Mouse (Mus musculus) kidney, postnatal 25 days (tissue): ENCODE measurements around the gene Gabpb1.

Experiments used
- DNase-seq, 2 experiments: peaks; one replicate each; pipeline ENCODE4 v3.0.0; 2021; ENCODE audit warnings: mixed read lengths in 2 of 2

Gene Gabpb1

DNA sequence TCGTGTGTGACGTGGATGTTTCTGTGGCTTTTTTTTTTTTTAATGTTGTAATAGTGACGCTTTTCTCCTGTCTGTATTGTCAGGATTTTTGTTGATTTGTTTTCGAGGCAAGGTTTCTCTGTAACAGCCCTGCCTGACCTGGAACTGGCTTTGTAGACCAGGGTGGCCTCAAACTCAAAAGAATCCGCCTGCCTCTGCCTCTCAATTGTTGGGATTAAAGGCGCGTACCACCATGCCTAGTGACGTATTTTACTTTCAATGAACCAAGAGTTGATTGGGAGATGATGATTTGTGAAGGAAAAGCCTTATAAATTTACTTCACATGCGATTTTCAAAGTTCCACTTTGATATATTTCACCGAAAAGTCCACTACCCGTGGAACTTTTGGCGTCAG, at the start of gene Gabpb1:
TSS of gene Gabpb1 (minus strand) at position 216 of the 394 bp plus-strand sequence.
- DNase-seq = no peak

DNA sequence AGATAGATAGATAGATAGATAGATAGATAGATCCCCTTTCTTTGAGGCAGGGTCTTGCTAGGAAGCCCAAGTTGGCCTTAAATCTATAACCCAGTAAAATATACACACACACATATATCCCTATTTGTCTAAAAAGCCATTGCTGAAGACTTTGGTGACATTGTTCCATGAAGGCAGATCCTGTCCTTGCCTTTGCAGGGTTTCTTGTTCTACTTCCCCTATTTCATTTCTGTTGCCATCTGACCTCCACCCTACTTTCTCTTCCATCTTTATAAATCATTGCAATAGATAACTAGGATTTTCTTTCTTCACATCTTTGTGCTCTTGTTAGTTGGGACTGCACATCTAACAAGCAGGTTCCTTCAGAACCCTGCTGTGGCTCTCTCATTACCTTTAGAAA, 36.8 kb upstream of the Gabpb1 start:
- no peak for DNase-seq

DNA sequence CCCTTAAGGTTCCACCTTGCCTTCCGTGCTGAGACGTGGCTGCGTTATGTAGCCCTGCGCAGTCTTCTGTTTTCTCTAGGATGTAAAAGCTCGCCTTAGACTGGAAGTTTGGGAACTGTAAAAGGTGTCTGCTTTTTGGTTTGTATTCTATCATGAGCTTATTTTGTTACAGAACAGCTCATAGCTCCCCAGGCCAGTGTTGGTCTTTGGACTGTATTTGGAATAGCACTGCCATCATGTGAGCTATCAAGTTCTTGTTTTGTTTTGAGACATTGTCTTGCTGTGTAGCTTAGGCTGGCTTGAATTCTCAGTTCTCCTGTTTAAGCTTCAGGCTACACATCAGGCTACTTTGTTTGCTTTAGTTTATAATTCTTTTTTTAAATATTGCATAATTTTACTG, 36.4 kb upstream of the Gabpb1 start:
- DNase-seq = peak in 1 of 2 experiments; percentile 22

DNA sequence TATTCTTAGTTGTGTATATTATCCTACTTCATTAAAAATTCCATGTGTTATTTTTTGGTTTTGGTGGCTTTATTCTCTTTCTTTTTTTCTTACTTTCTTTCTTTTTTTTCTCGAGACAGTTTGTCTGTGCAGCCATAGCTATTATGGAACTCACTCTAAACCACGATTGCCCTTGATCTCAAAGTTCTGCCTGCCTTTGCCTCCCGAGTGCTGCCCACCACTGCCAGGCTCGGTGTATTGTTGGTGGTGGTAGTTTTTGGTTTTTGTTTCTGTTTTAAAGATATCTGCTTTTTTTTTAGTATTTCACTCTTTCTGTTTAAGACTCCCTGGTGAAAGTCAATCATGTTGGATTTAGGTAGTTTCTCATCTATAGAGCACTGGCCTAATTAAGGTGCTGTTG, 32.2 kb upstream of the Gabpb1 start:
- DNase-seq = no peak

DNA sequence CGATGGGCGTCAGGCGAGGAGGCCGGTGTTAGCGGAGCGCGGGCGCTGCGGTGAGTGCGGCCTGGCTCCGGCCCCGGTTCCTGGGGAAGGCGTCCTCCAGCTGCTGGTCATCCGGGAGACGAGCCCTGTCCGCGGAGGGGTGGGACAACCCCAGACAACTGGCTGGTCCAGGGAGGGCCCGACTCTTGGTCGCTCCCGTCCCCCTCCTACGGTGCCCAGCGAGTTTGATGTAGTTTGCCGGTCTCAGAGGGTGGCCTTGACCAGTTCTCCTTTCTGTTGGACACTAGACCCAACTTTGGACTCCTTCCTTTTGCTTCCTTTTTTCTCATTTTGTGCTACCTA, 31.3 kb upstream of the Gabpb1 start:
- DNase-seq = no peak

DNA sequence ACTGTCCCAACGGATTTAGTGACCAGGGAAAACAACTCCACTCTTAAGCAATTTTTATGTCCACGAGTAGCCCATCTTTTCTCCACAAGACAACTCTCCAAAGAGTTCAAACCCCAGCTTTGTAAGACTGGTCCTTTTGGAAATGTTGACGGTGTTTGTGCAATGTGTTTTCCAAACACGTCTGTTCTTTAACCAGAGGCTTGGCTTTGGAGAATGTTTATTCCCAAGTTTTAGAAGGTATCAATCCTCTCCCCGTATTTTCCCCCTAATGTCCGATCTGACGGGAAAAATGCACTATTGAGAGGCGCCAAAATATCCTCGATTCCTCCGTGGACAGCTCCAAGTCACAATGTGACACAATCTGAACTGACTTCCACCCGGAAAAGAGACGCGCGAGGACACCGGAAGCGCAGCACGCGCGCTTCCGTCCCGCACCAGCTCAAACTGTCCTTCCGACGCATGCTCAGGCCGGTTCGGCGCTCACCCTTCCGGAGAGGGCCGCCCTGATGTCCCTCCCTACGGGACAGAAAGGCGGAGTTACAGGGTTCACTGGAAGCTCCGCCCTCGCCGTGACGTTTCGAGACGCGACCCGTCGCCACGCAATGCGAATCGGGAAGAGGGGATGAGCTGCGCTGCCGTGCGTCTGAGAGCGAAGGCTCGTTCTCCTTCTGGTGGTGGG, 30.8 kb upstream of the Gabpb1 start, which contains the start of gene Usp8:
TSS of gene Usp8 (plus strand) at position 570 of the 679 bp plus-strand sequence.
- DNase-seq = peak; percentile 98

DNA sequence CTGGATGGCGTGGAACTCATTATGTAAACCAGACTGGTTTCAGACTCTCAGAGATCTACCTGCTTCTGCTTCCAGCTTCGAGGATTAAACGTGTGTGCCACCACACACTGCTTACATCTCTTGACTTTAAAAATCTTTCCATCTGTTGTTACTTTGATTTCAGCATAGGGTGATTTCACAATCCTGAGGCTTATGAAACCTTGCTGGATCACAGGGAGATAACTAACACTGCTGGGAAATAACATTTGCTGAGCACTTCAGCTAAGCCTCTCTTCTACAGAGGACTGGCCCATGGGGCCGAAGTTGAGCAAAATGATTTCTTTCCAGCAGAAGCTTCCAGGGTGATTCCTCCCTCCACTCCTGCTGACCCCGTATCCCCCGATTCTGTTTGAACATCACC, 19.1 kb upstream of the Gabpb1 start:
- DNase-seq = no peak

DNA sequence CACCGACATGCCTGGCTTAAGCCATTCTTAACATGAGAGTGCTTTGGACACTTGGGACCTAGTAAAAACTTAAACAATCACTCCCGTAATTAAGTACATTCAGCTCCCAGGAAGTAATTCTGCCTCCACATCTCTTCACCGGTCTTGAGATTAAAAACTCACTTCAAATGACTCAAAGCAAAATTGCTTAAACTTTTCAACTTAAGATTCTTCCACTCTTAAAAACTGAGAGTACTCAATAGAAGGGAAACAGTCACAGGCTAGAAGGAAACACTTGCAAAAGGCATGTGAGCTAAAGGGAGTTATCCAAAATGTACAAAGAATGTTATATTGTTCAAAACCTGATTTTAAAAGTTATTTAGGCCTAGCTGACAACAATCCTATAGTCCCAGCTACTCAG, 15.2 kb upstream of the Gabpb1 start:
- DNase-seq = no peak

DNA sequence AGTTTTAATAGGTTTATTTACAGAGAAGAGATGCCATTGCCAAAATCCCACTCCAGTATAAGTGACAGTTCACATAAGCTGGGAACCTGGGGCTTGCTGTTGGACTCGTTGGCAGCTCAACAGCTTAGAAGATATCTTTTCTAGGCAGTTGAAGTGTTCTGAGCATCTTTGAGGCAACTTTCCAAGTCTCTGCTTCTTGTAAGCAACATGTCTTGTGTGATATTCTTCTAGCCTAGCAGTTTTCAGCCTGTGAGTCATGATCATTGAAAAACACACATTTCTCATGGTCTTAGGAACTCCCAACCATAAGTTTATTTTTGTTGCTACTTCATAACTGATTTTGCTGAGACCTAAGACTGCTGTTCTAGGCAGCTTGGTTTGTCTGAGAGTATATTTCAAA, 6.8 kb upstream of the Gabpb1 start:
- DNase-seq = no peak

DNA sequence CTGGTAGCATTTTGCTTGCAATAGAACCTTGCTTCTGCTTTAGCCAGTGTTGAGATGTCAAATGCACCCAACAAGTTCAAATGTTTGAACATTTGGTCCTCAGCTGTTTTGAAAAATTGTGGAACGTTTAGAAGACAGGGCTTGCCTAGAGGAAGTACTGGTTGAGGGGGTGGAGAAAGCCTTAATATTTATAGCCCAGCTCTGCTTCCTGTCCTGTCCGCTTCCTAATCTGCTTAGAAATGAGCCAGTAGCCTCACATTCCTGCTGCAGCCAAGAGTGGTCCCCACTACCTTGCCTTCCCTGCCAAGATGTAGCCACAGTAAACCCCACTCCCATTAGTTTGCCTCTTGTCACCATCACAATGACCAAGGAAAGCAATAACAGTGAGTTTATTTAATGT, 6.2 kb upstream of the Gabpb1 start:
- DNase-seq = peak in 1 of 2 experiments; percentile 38

DNA sequence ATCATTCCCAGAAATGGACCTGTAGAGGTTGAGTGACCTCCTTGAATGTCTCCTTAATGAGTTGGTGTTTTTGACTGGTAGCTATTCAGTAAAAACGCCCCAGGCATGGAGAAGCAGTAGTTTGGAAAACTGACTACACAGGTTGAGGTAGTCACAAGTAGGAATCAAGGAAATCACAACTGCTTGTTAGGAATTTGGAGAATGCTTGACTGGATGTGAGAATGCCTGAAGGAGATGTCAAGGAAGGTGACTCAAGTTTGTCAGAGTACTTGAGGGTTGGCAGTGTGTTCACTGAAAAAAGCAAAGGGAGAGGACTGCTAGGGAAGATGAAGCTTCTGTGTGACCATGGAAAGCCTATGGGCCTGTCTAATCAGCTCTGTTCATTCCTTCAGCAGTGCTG, 1.2 kb upstream of the Gabpb1 start:
- DNase-seq = no peak

DNA sequence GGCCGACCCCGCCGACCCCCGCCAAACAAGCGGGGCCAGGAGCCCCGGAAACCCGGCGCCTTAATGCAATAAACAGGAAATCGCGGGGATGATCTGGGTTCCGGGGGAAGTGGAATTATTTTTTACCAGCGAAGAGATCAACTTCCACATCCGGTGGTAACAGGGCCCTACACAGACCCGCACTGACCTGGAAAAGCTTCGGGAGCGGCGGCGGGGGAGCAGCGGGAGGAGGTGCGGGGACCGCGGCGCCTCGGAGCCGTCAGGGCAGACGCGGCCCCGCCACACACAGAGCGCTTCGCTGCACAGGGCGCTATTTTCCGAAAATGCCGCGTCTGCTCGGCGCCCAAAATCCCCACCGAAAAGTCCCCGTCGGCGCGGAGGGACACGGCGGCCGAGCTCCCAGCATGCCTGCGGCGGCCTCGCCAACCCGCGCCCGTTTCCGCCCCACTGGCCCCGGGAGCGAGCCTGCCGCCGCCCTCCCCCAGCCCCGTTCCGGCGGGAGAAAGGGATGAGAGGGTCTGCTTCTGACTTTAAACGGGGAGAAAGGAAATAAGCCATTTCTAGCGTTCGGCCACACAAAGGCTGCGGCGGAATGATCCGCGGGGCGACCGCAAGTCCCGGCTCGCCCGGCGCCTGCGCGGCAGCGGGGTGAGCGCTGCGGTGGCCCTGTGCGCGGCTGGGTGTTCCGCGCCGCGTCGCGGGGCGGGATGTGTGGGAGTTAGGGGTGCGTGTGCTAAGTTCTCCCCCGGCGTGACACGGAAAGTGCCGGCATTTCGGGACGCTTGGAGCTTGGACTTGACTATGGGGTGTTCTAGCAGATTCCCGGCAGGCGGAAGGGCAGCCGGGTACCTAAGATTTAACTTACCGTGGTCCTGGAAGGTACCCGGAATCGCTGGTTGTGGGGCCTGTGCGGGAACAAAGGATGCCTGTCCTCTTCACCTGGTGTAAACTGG, 692 bp downstream of the Gabpb1 start:
- peak; percentile 79 to 93 for DNase-seq

DNA sequence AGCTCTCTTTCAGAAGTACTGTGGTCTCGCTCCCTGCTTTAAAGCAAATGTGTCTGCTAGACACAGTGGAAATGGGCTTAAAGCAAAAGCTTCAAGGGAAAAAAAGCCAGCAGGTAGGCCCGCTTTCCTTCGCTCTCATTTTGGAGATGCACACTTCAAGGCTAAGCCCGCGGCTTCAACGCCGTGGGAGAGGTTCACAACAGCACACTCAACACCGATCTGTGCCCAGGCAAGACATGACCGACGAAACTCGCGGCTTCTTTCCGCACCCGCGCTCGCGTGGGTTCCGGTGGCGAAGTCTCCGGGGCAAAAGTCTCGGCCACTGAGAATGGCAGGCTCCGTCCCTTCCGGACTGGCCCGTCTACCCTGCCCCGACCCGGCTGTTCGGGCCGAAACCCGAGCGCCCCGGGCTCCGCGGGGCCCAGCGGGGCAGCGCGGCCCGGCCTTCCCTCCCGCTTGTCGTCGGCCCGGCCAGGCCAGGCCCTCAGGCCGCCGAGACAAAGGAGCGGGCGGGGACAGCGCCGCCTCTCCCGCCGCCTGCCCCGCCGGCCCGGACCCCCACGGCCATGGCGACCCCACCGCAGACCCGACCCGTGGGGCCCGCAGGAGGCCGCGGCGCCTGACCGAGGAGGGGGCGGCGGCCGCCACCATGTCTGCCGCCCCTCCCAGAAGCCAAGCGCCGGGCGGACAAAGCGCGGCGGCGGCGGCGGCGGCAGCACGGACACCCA, 1.5 kb downstream of the Gabpb1 start:
- DNase-seq = peak; percentile 52 to 71

DNA sequence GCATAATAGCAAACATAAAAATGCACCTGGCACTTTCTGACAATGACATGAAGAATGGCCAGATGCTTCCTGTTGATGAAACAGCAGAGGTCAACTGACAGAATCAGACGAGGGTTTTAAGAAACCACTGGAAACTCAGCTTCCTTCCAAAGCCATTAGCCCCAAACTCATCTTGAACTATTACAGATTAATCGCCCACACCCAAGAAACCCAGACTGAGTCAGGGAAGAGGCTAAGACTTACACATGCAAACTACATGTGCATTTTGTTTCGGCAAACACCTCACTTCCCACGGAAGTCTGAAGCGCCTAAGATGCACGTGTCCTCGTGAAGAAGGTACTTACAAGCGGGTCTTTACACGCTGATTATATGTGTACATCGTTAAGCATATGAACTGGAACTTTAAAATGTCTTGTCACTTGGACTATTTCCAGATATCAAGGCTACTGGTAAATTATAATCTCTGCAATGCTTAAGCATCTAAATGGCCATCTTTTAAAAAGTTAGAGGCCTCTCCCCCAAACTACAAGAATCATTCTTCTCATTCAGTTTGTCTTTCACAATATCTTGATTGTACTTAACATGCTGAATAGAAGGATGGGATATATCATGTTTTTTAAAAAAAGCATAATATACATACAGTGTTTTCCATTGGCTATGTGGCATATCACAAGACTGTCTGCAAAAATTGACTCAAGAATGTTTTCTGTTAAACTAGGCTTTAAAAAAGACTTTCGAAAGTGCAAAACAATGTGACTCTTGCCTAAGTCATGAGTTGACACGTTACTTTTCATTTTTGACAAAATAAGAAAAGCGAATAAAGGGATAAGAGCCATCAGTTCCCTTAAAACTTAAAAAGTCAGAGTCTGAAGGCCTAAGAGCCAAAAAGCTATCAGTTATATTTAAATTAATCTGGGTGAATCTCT, 2.6 kb downstream of the Gabpb1 start:
- no peak for DNase-seq

DNA sequence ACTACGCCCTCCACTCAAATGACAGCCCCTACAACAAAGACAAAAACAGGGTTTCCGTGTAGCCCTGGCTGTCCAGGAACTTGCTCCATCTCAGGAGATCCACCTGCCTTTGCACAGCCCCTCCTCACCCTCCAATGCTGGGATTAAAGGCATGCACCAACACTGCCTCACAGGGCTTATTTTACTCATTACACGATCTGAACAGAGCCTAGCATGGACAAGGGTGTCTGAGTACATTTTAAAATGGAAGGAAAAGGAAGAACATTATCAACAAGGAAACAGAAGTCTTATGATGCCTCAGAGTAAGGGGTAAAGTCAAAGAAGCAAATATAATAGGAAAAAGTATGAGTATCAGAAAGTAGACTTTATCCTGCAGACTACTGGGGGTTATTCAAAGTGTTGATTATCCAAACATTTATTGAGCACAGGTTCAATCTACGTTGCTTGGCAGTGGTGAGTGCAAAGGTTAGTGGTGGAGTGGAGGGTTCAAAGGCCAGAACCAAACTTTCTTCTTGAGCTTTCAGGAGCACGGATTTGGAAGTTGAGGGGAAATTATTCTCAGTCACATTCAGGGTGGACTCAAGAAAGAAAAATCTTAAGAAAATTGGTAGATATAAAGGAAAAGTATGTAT, 7.4 kb downstream of the Gabpb1 start:
- peak; percentile 40 to 51 for DNase-seq

DNA sequence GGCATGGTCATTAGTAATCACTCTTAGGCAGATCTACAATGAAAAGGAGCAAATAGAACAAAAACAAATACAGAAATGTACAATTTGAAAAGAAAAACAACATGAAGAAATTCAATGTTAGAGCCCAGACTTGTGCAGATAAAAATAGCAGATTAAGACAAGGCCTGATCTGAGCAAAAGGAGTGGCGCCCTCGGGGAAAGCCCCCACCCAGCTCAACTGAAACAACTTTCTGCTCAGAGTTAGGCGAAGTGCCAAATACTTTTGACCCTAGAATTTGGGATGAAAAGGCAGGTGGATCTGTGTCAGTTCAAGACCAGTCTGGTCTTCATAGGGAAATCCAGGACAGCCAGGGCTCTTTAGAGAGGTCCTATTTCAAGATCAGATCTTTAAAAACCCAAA, 10.2 kb downstream of the Gabpb1 start:
- DNase-seq = no peak

DNA sequence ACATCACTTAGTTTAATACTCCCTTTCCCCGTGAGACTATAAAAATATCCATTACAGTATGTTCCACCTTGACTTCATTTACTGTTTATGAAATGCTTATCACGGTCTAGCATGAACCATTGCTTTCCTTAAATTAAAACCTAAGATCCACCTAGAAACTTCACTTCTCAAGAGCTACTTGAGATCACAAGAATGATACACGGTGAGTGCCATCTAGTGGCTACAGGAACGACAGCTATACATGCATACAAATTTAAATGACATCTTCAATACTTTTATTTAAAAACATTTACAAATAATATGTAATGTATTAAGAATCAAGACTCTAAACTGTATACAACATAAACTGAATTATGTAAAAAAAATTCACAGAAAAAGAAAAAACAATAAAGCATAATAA, 12.7 kb downstream of the Gabpb1 start:
- peak; percentile 49 to 73 for DNase-seq

DNA sequence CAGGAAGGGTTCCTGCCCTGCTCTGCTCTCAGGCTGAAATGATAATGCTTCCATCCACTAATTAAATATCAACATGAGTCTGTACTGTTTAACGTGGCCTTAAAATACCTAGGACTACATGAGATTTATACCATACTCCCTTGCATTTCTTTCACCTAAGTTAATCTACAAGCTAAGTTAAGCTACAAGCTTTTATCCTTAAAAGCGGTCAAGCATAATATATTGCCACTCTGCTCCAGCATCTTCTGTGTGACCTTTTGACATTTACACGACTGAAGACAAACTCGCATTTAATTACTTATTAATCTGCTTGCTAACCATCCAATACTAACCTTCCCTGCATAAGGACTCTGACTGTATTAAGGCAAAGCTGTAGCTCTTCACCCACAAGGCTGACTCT, 23.2 kb downstream of the Gabpb1 start:
- DNase-seq = no peak

DNA sequence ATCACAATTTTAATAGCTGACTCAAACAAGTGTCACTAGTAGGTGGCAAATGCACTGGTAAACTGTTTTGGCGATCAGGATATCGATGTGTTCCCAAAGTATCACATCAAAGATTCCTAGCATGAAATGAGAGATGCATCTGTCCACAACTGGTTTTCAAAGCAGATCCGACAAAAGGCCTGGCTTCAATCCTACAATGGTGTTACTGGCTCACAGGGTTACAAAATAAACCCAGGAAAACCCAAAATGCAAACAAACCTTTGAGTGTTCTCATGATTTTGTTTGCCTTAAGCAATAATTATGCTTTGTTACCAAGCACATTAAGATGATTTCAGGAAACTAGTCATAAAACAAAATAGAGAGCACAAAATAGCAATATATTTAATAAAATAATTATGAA, 28.4 kb downstream of the Gabpb1 start:
- no peak for DNase-seq

DNA sequence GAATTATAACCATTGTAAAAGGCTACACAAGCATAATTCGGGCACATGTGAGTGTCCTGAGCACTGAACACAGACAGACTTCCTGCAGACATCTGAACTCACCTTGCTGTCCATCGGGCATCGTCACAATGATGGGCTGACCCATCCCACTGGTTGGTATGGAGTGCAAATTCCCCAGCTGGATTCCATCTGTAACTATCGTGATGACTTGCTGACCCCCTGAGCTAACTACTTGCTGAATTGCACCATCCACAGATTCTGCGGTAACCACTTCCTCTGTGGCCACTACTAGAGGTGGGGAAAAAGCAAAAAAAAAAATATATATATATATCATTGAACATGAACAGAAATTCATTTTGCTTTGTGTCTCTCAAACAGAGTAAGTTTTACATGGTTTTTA, 29.7 kb downstream of the Gabpb1 start:
- DNase-seq = no peak

DNA sequence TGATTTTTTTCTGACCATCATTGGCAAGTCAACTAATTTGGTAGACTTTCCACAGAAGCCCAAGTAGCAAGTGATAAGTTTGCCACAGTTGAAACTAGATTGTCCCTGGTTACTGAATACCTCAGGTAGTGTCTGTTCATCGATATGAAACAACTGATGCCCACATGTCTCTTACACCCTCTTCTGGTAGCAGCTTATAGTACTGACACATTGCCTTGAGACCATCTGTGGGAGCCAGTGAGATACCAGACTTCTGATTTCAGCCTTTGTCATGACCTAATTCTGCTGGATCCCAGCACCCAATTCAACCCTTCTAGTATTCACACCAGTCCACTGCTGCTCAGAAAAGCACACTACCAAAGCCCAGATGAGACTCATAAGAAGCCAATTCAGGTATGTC, 31.4 kb downstream of the Gabpb1 start:
- DNase-seq = no peak

DNA sequence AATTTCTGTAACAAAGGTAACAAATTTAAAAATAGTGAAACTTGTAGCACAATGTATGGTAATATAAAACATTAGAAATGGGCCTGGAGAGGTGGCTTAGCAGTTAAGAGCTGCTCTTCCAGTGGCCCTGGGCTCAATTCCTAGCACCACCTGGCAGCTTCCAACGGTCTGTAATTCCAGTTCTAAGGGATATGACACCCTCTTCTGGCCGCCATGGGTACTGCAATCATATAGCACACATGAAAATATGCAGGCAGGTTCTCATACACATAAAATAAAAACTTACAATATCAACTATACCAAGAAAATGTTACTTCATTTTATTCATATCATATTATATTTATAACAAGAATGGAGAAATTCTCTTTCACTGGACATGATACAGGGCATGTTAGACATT, 35.8 kb downstream of the Gabpb1 start:
- no peak for DNase-seq
